Mouse (Mus musculus) heart, postnatal 25 days (tissue): ENCODE results near the gene Cep164. TPM values are rescaled to one million over a fixed set of nuclear protein-coding genes. Genes with fewer than 3 reads are reported as not detected.

Experiments used
- DNase-seq: peaks from one replicate; pipeline ENCODE4 v3.0.0; 2022; ENCODE audit warnings: low spot score
- intact Hi-C: fragments of 180-260 bp; cut with DNase I; formaldehyde crosslinking; loops from one replicate; pipeline ENCODE4 v1.15.1; 2025
- total RNA-seq, 2 experiments: library from RNA; stranded (reverse); gene quantifications; 2 replicates each; pipeline ENCODE4 v1.2.3; 2021

Cep164 gene
- total RNA-seq, 2 experiments from 2014 or later = 5.8 to 6.4 TPM

- DNase-seq = no peak
- intact Hi-C loops = no loop called here
Observed at GRCm38 (mm10) chr9:45839139-45839981, 10.9 kb upstream of the Cep164 start.

DNA sequence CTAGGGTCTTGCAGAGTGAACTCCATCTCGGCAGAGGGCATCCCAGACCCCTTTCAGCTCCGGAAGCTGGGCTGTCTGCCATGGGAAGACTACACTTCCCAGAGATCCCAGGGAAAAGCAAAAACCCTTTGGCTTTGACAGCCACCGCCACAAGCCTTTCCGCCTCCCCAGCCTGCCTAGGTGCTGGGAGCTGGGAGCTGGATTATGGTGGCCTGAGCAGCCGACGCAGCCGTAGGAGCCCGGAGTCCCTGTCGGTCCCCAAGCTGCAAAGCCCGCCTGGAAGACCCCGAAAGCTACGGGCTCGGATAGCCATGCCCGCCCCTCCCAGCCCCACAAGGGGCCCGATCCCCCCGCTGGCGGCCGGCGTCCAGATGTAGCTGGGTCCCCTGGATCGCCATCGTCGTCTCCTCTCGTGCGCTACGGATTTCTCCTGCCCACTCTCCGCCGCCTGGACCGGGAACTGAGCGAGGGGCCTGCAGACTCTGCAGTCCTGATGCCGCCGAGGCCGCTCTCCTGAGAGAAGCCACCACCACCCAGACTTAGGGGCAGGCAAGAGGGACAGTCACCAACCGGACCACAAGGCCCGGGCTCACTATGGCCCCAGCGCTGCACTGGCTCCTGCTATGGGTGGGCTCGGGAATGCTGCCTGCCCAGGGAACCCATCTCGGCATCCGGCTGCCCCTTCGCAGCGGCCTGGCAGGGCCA is 10.1 kb upstream of the Cep164 start, which contains the start of gene Bace1:
Gene Bace1 (plus strand): TSS at position 147 of the 705 bp plus-strand sequence.
- peak; percentile 69 for DNase-seq
- intact Hi-C loops = no loop called here

DNA sequence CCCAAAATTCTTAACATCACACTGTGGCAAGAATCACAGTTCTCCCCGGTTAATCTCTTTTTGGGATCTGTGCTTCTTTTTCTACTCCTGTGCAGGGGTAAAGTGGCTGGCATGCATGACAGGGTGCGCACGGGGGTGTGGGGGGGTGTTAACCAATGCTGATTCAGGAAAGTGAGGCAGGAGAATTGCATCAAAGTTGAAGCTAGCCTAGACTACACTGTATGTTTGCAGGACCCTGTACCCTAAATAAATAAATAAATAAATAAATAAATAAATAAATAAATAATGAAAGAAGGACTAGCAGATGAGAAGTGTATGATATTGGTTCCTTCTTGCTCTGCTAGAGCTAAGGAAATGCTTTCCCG is 9.6 kb upstream of the Cep164 start:
- no peak for DNase-seq
- intact Hi-C loops = no loop called here

DNA sequence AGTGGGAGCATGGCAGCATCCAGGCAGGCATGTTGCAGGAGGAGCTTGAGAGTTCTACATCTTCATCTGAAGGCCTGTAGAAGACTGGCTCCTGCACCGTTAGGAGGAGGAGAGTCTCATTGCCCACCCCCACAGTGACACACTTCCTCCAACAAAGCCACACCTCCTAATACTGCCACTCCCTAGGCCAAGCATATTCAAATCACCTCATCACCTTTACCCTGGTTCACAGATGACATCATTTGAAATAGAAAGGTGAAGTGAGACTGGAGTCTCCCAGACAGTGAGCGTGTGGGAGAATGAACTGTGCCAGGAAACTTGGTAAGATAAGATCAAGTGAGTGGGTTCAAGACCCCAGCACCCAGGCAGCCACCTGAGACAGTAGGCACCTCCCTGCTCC is 5.0 kb upstream of the Cep164 start:
- DNase-seq = no peak
- intact Hi-C loops = no loop called here

DNA sequence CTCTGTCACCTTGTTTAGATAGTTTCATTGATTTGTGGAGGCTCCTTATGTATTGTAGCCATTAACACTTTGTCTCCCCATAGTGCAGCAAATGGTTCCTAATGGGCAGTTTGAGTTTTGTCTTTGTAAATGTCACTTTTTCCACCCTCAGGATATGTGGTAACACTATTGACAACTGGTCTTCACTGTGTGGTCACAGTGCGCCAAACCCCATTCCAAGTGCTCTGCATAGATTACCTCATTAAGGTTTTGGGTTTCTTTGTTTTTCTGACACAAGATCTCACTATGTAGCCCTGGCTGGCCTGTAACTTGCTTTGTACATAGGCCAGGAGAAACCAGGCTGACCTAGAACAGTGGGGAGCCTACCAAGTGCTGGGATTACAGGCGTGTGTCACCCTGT is 4.4 kb upstream of the Cep164 start:
- no peak for DNase-seq
- intact Hi-C loops = no loop called here

DNA sequence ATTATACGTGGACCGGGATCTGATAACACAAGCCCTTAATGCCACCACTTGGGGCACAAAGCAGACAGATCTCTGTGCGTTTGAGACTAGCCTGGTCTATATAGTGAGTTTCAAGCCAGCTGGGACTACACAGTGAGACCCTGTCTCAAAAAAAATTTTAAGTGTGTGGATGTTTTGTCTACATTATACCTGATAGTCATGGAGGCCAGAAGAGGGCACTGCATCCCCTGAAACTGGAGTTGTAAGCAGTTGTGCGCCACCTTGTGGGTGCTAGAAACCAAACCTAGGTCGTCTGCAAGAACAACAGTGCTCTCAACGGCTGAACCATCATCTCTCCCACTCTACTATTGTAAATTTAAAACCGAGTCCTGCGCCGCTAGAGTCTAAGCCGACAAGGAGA is 616 bp upstream of the Cep164 start:
- intact Hi-C loops = no loop called here
- DNase-seq = no peak

DNA sequence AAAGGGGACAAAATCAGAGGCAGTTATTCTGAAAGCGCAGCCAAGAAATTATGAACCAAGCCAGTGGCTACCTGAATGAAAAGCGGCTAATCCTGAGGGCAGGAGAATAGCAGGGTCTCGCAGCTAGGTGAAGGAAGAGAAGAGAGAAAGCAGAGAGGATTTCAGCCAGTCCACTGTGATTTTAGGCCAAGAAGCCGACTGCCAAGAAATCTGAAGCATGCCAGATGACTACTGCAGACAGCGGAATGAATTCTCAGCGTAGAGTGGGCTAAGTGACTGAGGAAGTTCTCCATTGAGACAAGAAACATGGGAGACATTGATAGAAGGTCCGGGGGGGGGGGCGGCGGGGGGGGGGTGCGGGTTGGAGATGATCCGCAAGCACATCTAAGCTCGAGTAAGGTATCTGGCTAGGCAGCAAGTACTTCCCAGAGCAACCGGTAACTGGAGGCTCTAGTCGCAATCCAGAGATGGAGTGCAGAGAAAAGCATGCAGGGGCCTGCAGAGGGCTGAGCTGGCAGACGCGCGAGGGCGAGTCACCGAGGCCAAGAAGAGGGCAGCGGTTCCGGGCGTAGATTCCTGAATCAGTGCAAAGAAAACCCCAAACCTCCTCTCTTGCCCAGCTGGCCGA is 714 bp downstream of the Cep164 start:
- DNase-seq = no peak
- intact Hi-C loops = no loop called here

GRCm38 (mm10) chr9:45818406-45819011 is 10.0 kb downstream of the Cep164 start:
- DNase-seq = no peak
- intact Hi-C loops = no loop called here

- intact Hi-C loops = no loop called here
- DNase-seq = no peak
Observed at GRCm38 (mm10) chr9:45815525-45815924, 13.0 kb downstream of the Cep164 start.

- no peak for DNase-seq
- intact Hi-C loops = no loop called here
Observed at GRCm38 (mm10) chr9:45815113-45815512, 13.4 kb downstream of the Cep164 start.

- intact Hi-C loops = no loop called here
- DNase-seq = no peak
Observed at GRCm38 (mm10) chr9:45811946-45812345, 16.5 kb downstream of the Cep164 start.

GRCm38 (mm10) chr9:45807761-45808160 is 20.7 kb downstream of the Cep164 start:
- intact Hi-C loops = no loop called here

DNA sequence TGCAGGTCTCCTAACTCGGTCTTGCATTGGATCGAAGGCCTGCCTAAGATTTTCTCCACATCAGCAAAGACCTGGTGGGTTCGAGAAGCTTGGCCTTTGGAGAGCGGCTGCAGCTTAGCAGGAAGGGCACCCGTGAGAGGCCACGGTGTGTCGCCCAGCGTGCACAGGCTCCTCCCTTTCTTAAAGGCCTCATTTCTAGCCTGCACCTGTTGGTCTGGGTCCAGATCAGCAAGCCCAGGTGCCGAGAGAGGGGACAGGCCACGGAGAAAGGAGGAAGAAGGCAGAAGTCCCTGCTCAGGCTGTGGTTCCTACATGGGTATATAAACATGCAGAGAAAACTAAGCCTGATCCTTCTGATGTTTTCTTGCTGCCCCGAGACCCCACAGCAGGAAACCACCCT is 21.2 kb downstream of the Cep164 start:
- intact Hi-C loops = no loop called here
- DNase-seq = no peak

More at GRCm38 (mm10) chr9:45807761-45808160, 20.7 kb downstream of the Cep164 start:
- DNase-seq = no peak

DNA sequence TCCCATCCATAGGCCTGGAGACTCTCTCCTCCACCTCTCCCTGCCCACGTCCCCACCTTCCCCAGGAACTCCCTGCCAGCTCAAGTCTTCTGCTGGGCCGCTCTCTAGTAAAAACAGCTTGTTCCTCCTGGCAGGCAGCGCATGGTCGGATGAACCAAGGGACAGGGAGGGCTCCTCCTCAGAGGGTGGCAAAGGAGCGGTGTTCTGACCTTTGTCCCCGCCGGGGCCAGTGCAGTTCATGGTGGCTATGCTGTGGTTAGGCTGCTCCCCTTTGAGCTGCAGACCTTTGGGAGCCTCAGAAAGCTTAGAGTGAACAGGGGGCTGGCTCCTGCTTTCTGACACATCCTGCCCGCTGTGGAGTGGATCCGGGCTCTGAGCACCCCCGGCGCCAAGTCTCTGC is 21.6 kb downstream of the Cep164 start:
- intact Hi-C loops = no loop called here
- no peak for DNase-seq

- no peak for DNase-seq
- intact Hi-C loops = no loop called here
Observed at GRCm38 (mm10) chr9:45803070-45803774, 25.3 kb downstream of the Cep164 start.

DNA sequence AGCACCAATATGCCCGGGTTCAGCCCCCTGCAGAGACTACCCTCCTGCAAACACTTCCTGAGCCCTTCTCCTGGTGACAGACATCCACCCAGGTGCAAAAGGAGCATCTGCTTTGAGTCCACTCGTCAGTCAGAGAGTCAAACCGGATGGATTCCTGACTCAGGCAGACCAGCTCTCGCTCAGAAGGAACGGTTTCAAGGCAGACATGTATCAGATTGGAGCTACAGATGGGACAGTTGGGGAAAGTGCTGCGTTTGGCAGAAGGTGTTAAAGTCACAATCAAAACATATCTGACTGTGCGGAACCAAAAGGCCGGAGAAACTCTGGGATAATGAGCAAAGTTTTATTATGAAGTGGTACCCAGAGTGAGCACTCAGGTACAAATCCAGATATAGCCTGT is 29.1 kb downstream of the Cep164 start:
- DNase-seq = no peak
- intact Hi-C loops = no loop called here

DNA sequence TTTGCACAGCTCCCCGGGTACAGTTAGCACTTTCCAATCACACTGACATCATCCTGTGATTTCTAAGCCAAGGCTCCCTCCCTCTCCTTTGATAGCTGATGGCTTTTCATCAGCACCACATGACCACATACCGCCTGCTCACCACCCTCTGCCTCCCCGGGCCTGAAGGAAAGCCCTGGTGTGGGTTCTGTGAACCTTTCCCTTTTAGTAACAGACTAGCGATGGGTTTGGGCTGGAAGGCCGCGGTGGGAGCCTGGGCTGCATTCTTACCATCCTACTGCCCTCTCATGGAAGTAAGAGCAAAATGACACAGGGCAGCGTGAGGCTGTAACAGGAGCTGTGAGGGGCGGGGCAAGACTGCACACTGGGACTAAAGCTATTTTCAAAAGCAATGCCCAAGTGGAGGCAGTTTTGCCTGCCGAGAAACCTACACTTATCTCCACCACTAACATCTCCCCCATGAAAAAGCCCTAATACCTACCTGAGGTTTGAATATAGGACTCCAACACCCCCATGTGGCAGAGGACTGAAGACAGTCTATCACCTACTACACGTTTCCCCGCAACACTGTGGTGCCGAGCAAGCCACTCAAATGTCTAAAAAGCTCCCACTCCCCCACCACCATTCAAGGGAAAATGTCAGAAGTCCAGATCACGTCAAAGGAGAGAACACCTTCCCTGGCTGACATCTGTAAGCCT is 29.9 kb downstream of the Cep164 start:
- DNase-seq = no peak
- intact Hi-C loops = no loop called here

DNA sequence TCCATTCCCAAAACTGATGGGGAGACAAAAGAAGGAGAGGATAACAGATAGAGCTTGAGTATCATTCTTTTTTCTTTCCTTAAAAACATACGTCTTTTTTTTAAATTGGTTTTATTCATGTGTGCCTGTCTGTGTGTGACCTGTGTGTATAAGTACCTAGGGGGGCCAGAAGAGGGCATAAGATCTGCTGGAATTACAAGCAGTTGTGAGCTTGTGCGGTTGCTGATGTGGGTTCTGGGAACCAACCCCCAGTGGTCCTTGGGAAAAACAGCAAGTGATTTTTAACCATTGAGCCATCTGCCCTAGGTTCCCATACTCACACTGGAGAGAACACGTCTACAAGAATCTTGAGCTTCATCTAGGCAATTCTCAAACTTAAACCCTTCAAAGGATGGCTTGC is 31.2 kb downstream of the Cep164 start:
- DNase-seq = no peak
- intact Hi-C loops = no loop called here

GRCm38 (mm10) chr9:45795722-45796121 is 32.8 kb downstream of the Cep164 start:
- intact Hi-C loops = no loop called here
- DNase-seq = peak; percentile 27
